11 mouse cellular contexts compared by ENCODE assay signal in the genomic region with DNA sequence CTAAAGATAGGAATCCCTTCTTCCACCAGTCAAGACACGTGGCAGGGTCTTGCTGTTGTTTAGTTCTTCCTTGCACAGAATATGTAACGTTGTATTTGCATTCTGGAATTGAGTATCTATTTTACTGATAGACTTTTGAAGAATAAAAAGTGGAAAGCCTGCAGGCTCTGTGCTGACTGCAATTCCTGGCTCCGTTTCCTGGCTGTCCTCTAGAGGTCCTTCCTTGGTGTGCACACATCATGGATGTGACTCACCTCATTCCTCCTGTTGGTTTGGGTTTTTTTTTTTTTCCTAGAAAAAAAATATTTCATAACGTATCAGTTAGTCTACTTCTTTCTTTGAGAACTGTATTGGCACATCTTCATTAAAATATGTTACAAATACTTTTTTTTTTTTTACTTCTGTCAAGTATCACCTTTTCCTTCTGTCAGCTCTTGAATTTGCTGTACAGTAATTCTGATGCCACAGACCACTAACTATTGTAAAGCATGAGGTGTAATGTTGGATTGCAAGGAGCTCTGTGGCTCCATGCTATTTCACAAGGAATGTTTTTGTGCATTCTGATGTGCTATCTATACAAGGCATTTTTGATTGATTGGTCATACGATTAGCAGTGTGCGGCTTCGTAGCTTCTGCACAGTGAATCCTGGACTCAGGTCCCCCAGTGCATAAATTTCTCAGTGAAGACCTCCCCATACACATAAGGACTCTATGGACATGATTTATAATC.
DNase-seq lines count a peak whose midpoint lies in the region.
"Had no signal": no experiment of that assay in that cellular context is flagged by ENCODE, and none has a peak within 500 bp of the region (broad histone marks: within the 10 kb centered on the region; RNA-seq: fewer than 3 reads in every experiment).

No protein-coding gene starts in this region.

- H3K9me3 ChIP-seq in forebrain, embryonic 10.5 days: no peaks in the 10 kb centered on the region
- H3K9me3 ChIP-seq: neural tube, embryonic 12.5 days had no signal

- H3K4me1 ChIP-seq in forebrain, embryonic 10.5 days: no peaks in the 10 kb centered on the region
- H3K4me1 ChIP-seq: neural tube, embryonic 12.5 days had no signal

- peak; percentile 66 for DNase-seq in right cerebral cortex, adult 18-20 months
- DNase-seq in right cerebral cortex, postnatal 4 days: no peak
- peak; percentile 78 to 81 for DNase-seq in cerebellum, adult 18-20 months
- peak; percentile 11 for DNase-seq in heart, adult 8-10 months (ENCODE audit: low spot score)
- DNase-seq in testis, postnatal 14 days (ENCODE audit: low spot score): peak; percentile 19
- no peak for DNase-seq in T-cell, adult 2 months (ENCODE audit: low spot score)
- DNase-seq in kidney, adult 11 months: no peak
- no peak for DNase-seq in forebrain, embryonic 10.5 days (ENCODE audit: extremely low spot score, low spot score)

- no peaks in the 10 kb centered on the region for H3K27me3 ChIP-seq in forebrain, embryonic 10.5 days (ENCODE audit: poor library complexity, severe bottlenecking)
- H3K27me3 ChIP-seq: neural tube, embryonic 12.5 days; Patski had no signal

- no peaks in the 10 kb centered on the region for H3K36me3 ChIP-seq in forebrain, embryonic 10.5 days (replicated peaks)
- H3K36me3 ChIP-seq: neural tube, embryonic 12.5 days had no signal

- WGBS in forebrain, embryonic 10.5 days: 91% methylated on average over 7 of the region's 7 CpGs

- no peak overlapping the region for H3K4me3 ChIP-seq in forebrain, embryonic 10.5 days
- H3K4me3 ChIP-seq: neural tube, embryonic 12.5 days had no signal

- no peak overlapping the region for H3K27ac ChIP-seq in forebrain, embryonic 10.5 days
- H3K27ac ChIP-seq: liver, embryonic 14.5 days; neural tube, embryonic 12.5 days had no signal

Comparison
In these comparisons a context has a peak if more than half of its experiments do, and no peak if none do; other contexts are left out.
1. DNase-seq: peak in right cerebral cortex, adult 18-20 months (single experiment), cerebellum, adult 18-20 months (2 of 2), heart, adult 8-10 months (single experiment) and testis, postnatal 14 days (single experiment); none in right cerebral cortex, postnatal 4 days (single experiment), T-cell, adult 2 months (single experiment), kidney, adult 11 months (single experiment) and forebrain, embryonic 10.5 days (single experiment).